ENCODE assay signal across 20 mouse cellular contexts in genomic region chr10:28164746-28165145, GRCm38 (mm10).
DNase-seq lines count a peak whose midpoint lies in the region; ATAC-seq and TF ChIP-seq lines count a peak whose summit lies in the region.
"Had no signal": no experiment of that assay in that cellular context is flagged by ENCODE, and none has a peak within 500 bp of the region (broad histone marks: within the 10 kb centered on the region; RNA-seq: fewer than 3 reads in every experiment).

No protein-coding gene starts in this region.

- H3K36me3 ChIP-seq in heart, embryonic 13.5 days, result no peaks in the 10 kb centered on the region
- H3K36me3 ChIP-seq in hindbrain, postnatal 0 days (ENCODE audit: insufficient read depth, low read length), result no peaks in the 10 kb centered on the region
- no peaks in the 10 kb centered on the region for H3K36me3 ChIP-seq in hindbrain, embryonic 14.5 days (replicated peaks; ENCODE audit: control insufficient read depth, insufficient read depth)
- H3K36me3 ChIP-seq in lung, embryonic 14.5 days (ENCODE audit: insufficient read depth), result no peaks in the 10 kb centered on the region
- no peaks in the 10 kb centered on the region for H3K36me3 ChIP-seq in stomach, postnatal 0 days (ENCODE audit: control insufficient read depth, insufficient read depth, low read length)
- H3K36me3 ChIP-seq in midbrain, embryonic 11.5 days (ENCODE audit: control insufficient read depth, insufficient read depth, low read length), result no peaks in the 10 kb centered on the region
- H3K36me3 ChIP-seq: forebrain, embryonic 10.5 days; heart, embryonic 12.5 days; hindbrain, embryonic 13.5 days; intestine, embryonic 15.5 days had no signal

- H3K27ac ChIP-seq in heart, embryonic 13.5 days (replicated peaks), result peak overlapping the region; percentile 30; the same call in 1 of the 2 replicates
- no peak overlapping the region for H3K27ac ChIP-seq in hindbrain, postnatal 0 days
- H3K27ac ChIP-seq in hindbrain, embryonic 14.5 days, result no peak overlapping the region
- no peak overlapping the region for H3K27ac ChIP-seq in lung, embryonic 14.5 days (ENCODE audit: low read depth)
- H3K27ac ChIP-seq in stomach, postnatal 0 days (replicated peaks), result peak overlapping the region; percentile 20; the same call in 1 of the 2 replicates
- H3K27ac ChIP-seq in midbrain, embryonic 11.5 days (ENCODE audit: low read depth, low read length), result no peak overlapping the region
- H3K27ac ChIP-seq: forebrain, embryonic 10.5 days; forebrain, embryonic 13.5 days; heart, adult 2 months; hindbrain, embryonic 13.5 days; intestine, embryonic 15.5 days had no signal

- H3K4me3 ChIP-seq in heart, embryonic 13.5 days, result no peak overlapping the region
- H3K4me3 ChIP-seq in hindbrain, postnatal 0 days (ENCODE audit: low read length), result no peak overlapping the region
- H3K4me3 ChIP-seq in hindbrain, embryonic 14.5 days (replicated peaks; ENCODE audit: low read length), result no peak overlapping the region
- H3K4me3 ChIP-seq in lung, embryonic 14.5 days (ENCODE audit: low read depth, low read length), result no peak overlapping the region
- H3K4me3 ChIP-seq in stomach, postnatal 0 days (ENCODE audit: low read depth, low read length), result no peak overlapping the region
- no peak overlapping the region for H3K4me3 ChIP-seq in midbrain, embryonic 11.5 days (ENCODE audit: low read depth, low read length)
- H3K4me3 ChIP-seq: forebrain, embryonic 10.5 days; forebrain, embryonic 13.5 days; heart, adult 2 months; heart, embryonic 12.5 days; hindbrain, embryonic 13.5 days; intestine, embryonic 15.5 days had no signal

- DNase-seq in heart, adult 8-10 months (ENCODE audit: low spot score), result no peak
- DNase-seq in hindbrain, postnatal 0 days (ENCODE audit: low spot score), result peak; percentile 33
- no peak for DNase-seq in hindbrain, embryonic 14.5 days (ENCODE audit: low spot score)
- peak; percentile 25 for DNase-seq in lung, embryonic 14.5 days
- DNase-seq in lung, postnatal 4 days, result no peak
- no peak for DNase-seq in stomach, postnatal 0 days (ENCODE audit: low spot score)
- DNase-seq in midbrain, embryonic 11.5 days (ENCODE audit: low spot score, missing footprints), result no peak
- DNase-seq: cerebellum, adult 11 months; cerebellum, adult 2 months; embryo, embryonic 11 days; gastrocnemius, postnatal 36 days had no signal

- H3K9ac ChIP-seq in heart, embryonic 13.5 days, result no peak overlapping the region
- no peak overlapping the region for H3K9ac ChIP-seq in hindbrain, postnatal 0 days (replicated peaks; ENCODE audit: low read length)
- H3K9ac ChIP-seq in hindbrain, embryonic 14.5 days, result no peak overlapping the region
- no peak overlapping the region for H3K9ac ChIP-seq in lung, embryonic 14.5 days
- no peak overlapping the region for H3K9ac ChIP-seq in stomach, postnatal 0 days (ENCODE audit: low read length)
- H3K9ac ChIP-seq in midbrain, embryonic 11.5 days (ENCODE audit: low read length), result no peak overlapping the region
- H3K9ac ChIP-seq: forebrain, embryonic 13.5 days; heart, embryonic 12.5 days; hindbrain, embryonic 13.5 days; intestine, embryonic 15.5 days had no signal

- H3K27me3 ChIP-seq in heart, embryonic 13.5 days (replicated peaks), result no peaks in the 10 kb centered on the region
- no peaks in the 10 kb centered on the region for H3K27me3 ChIP-seq in hindbrain, postnatal 0 days (ENCODE audit: insufficient read depth, low read length)
- H3K27me3 ChIP-seq in hindbrain, embryonic 14.5 days (ENCODE audit: control insufficient read depth, insufficient read depth, low read length), result no peaks in the 10 kb centered on the region
- no peaks in the 10 kb centered on the region for H3K27me3 ChIP-seq in lung, embryonic 14.5 days (ENCODE audit: insufficient read depth, low read length)
- no peaks in the 10 kb centered on the region for H3K27me3 ChIP-seq in stomach, postnatal 0 days (ENCODE audit: control insufficient read depth, insufficient read depth, low read length)
- H3K27me3 ChIP-seq in midbrain, embryonic 11.5 days (ENCODE audit: control insufficient read depth, insufficient read depth, low read length), result no peaks in the 10 kb centered on the region
- H3K27me3 ChIP-seq: forebrain, embryonic 13.5 days; heart, embryonic 12.5 days; hindbrain, embryonic 13.5 days; intestine, embryonic 15.5 days had no signal

- no peaks in the 10 kb centered on the region for H3K9me3 ChIP-seq in heart, embryonic 13.5 days
- no peaks in the 10 kb centered on the region for H3K9me3 ChIP-seq in hindbrain, postnatal 0 days (ENCODE audit: low read length)
- H3K9me3 ChIP-seq in hindbrain, embryonic 14.5 days (ENCODE audit: control insufficient read depth, low read length), result no peaks in the 10 kb centered on the region
- H3K9me3 ChIP-seq in lung, embryonic 14.5 days (ENCODE audit: low read depth, low read length), result no peaks in the 10 kb centered on the region
- no peaks in the 10 kb centered on the region for H3K9me3 ChIP-seq in stomach, postnatal 0 days (ENCODE audit: control insufficient read depth, low read length)
- H3K9me3 ChIP-seq in midbrain, embryonic 11.5 days (ENCODE audit: control insufficient read depth, low read length), result no peaks in the 10 kb centered on the region
- H3K9me3 ChIP-seq: forebrain, embryonic 10.5 days; forebrain, embryonic 13.5 days; heart, embryonic 12.5 days; hindbrain, embryonic 13.5 days; intestine, embryonic 15.5 days had no signal

- ATAC-seq in heart, embryonic 13.5 days (ENCODE audit: extremely low read depth, insufficient number of reproducible peaks, low FRiP score, low TSS enrichment), result no peak
- no peak for ATAC-seq in hindbrain, postnatal 0 days
- ATAC-seq in hindbrain, embryonic 14.5 days (ENCODE audit: low FRiP score), result no peak
- ATAC-seq in lung, embryonic 14.5 days (ENCODE audit: insufficient read depth), result peak; percentile 38; the same call in 1 of the 2 replicates
- no peak for ATAC-seq in stomach, postnatal 0 days (ENCODE audit: low FRiP score, low TSS enrichment)
- ATAC-seq in midbrain, embryonic 11.5 days (ENCODE audit: low FRiP score), result no peak
- ATAC-seq: CD4-positive, CD25-positive, alpha-beta regulatory T cell, adult 4 months; forebrain, embryonic 13.5 days; forebrain, embryonic 16.5 days; intestine, embryonic 15.5 days had no signal

- no peak for TF ChIP-seq CTCF in hindbrain, postnatal 0 days (IDR thresholded peaks at IDR 0.05; ENCODE audit: low read depth)
- TF ChIP-seq CTCF in lung, embryonic 14.5 days (IDR thresholded peaks at IDR 0.05; ENCODE audit: low read depth), result no peak
- TF ChIP-seq CTCF in stomach, postnatal 0 days (IDR thresholded peaks at IDR 0.05; ENCODE audit: low read depth), result no peak

- no peak for TF ChIP-seq EP300 in stomach, postnatal 0 days (optimal IDR thresholded peaks at IDR 0.05)

- no peak overlapping the region for H3K4me2 ChIP-seq in heart, embryonic 13.5 days
- no peak overlapping the region for H3K4me2 ChIP-seq in hindbrain, postnatal 0 days (ENCODE audit: low read depth, low read length)
- no peak overlapping the region for H3K4me2 ChIP-seq in hindbrain, embryonic 14.5 days (replicated peaks)
- H3K4me2 ChIP-seq in lung, embryonic 14.5 days, result no peak overlapping the region
- H3K4me2 ChIP-seq in stomach, postnatal 0 days (replicated peaks; ENCODE audit: low read depth), result no peak overlapping the region
- no peak overlapping the region for H3K4me2 ChIP-seq in midbrain, embryonic 11.5 days
- H3K4me2 ChIP-seq: forebrain, embryonic 13.5 days; heart, embryonic 12.5 days; hindbrain, embryonic 13.5 days; intestine, embryonic 15.5 days had no signal

- peaks cover 44% of the 10 kb centered on the region for H3K4me1 ChIP-seq in heart, embryonic 13.5 days
- H3K4me1 ChIP-seq in hindbrain, postnatal 0 days (ENCODE audit: insufficient read depth, low read length), result peaks cover 14% of the 10 kb centered on the region
- peaks cover 9% of the 10 kb centered on the region; the same call in 1 of the 2 replicates for H3K4me1 ChIP-seq in hindbrain, embryonic 14.5 days (replicated peaks; ENCODE audit: control insufficient read depth, insufficient read depth, low read length)
- peaks cover 11% of the 10 kb centered on the region; the same call in 1 of the 2 replicates for H3K4me1 ChIP-seq in lung, embryonic 14.5 days (ENCODE audit: insufficient read depth)
- no peaks in the 10 kb centered on the region; the same call in 1 of the 2 replicates for H3K4me1 ChIP-seq in stomach, postnatal 0 days (replicated peaks; ENCODE audit: control insufficient read depth, insufficient read depth)
- H3K4me1 ChIP-seq in midbrain, embryonic 11.5 days (ENCODE audit: control insufficient read depth, insufficient read depth, low read length), result no peaks in the 10 kb centered on the region
- H3K4me1 ChIP-seq: forebrain, embryonic 10.5 days had no signal

Comparison
In these comparisons a context has a peak if more than half of its experiments do, and no peak if none do; other contexts are left out.
1. DNase-seq: peak in hindbrain, postnatal 0 days (single experiment) and lung, embryonic 14.5 days (single experiment); none in heart, adult 8-10 months (single experiment), hindbrain, embryonic 14.5 days (single experiment), lung, postnatal 4 days (0 of 2), stomach, postnatal 0 days (single experiment) and midbrain, embryonic 11.5 days (single experiment).
2. H3K27ac ChIP-seq: peak in heart, embryonic 13.5 days (single experiment) and stomach, postnatal 0 days (single experiment); none in hindbrain, postnatal 0 days (single experiment), hindbrain, embryonic 14.5 days (single experiment), lung, embryonic 14.5 days (single experiment) and midbrain, embryonic 11.5 days (single experiment).